Mouse (Mus musculus): Measurements from ENCODE around the gene Arhgap35.
"Not testable (repeated sequence)": the region's sequence is repeated elsewhere in the genome, so short reads cannot be mapped to it uniquely, and the experiment has no call there.

Gene Arhgap35

DNA sequence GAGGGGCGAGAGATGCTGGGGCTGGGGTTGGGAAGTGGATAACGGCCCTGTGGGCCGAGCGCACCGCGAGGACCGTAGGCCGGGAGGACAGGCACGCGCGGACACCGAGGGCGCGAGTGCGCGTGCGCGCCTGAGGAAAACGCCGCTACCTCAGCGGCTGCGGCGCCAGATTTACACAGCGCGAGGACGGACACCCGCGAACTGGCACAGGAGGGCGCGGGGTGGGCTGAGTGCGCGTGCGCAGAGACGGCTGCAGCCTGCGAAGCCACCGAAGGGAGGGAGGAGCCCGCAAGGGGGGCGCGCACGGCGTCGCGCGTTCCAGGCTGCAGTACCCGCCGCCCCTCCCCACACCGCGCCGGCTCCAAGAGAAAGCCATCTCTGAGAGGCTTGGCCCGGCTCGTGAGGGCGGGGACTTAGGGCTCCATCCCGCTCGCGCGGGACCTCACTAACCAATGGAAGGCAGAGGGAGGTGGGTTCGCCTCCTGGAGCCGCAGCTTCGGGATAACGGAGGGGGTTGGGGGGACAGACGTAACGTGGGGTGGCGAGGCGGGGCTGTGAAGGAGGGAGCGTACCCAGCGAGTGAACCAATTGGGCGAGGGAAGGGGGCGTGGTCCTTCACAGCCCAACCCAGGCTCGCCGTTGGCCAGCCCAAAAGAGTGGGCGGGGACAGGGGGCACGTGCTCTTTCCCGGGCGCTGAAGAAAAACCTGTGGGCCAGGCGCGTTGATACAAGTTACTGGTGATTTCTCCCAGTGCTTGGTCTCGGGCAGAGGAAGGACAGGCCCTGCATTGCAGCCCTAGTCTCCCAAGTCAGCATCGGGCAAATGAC is at the start of gene Arhgap35:
TSS of gene Arhgap35 (minus strand) at position 106 of the 828 bp plus-strand sequence.
- DNase-seq = peak; percentile 99 to 100

DNA sequence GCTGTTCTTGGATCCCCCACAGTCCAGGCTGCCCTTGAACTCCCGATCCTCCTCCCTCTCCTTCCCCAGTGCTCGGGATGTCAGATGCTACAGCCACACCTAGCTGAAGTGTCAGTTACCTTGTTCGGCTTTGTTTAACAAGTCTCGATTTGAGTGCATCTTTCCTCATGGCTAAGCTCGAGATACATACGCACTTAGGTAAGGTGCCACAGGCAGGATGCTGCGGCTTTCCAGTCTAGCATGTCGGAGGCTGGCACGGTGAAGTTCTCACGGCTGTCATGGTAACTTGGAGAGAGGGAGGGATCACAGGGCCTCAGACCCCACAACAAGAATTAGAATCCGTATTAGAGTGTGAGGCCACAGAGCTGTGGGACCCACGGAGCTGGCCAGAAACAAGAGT is 29.5 kb upstream of the Arhgap35 start:
- no peak for DNase-seq

DNA sequence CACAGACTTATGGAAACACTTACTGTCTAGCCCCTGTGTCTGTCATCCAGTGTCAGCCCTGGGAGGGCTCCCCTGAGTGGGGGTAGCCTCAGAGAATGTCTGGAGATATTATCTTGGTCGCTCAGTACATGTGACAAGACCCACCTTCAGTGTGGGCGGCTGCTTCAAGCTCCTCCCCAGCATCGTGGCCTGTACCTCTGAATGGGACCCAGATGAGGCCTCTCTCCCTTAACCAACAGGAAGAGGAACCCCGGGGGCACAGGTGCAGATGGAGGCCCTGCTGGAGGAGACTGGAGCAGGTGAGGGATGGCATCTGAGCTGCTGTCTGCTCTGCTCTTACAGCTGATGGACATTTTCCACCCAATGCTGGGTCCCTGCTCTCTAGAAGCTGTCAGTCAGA is 28.3 kb upstream of the Arhgap35 start:
- DNase-seq = not testable (repeated sequence)

DNA sequence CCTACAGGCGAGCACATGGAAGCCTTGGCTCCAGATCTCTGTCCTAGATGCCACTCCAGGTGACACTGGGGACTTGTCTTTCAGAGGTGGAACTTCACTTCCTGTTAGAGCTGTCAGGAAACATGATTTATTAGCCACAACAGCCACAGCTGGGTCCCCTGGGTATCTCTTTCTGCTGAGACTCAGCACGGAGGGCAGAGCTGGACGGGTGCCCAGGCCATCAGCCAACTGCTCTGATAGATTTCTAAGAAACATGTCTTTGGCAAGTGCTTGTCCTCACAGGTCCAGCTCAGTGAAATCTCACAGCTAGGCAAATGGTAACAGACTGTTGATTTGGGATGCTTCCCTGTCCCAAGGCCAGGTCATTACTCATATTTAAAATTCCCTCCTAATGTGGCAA is 24.2 kb upstream of the Arhgap35 start:
- DNase-seq = peak; percentile 48 to 60

DNA sequence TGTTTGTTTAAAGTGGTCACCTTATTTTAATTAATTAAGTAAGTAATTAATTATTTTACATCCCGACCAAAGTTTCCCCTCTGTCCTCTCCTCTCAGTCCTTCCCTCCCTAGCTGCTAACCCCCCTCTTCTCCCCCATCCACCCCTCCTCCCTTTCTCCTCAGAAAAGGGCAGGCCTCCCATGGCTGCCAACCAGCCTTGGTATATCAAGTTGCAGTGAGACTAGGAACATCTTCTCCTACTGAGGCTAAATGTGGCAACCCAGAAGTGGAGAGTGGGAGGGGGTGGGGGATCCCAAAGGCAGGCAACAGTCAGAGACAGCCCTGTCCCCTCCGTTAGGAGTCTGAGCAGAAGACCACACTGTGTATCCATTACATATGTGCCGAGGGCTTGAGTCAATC is 20.3 kb upstream of the Arhgap35 start:
- DNase-seq = no peak

DNA sequence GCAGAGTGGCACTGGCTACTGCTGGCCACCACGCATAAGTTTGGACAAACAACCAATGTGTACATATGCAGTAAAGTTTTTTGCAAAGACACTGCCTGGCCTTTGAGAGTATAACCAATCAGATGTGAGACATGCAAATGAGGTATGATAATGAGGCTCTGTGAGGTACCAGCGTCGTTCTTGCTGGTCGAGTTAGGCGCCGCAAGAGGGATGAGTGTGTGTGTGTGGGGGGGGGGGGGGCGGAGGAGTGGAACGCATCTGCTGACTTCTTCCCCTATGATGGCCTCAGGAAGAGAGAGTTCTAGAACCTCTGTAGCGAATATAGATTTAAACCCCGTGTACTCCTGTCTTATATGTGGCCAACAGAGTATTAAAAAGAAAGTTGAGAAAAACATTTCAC is 19.1 kb upstream of the Arhgap35 start:
- DNase-seq = not testable (repeated sequence)

DNA sequence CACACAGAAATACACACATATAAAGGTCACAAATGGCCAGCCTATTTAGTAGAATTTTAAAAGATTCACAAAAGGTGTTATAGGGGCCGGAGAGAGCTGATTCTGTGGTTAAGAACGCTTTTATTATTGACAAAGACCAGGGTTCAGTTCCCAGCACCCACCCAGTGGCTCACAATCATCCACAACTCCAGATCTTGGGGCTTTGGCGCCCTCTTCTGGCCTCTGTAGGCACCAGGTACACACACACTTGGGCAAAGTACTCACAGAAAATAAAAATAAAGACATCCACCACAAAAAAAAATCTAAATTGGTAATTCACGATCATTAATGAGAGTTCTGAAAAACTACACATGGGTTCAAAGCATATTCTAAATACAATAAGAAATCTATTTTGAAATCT is 17.1 kb upstream of the Arhgap35 start:
- no peak for DNase-seq

DNA sequence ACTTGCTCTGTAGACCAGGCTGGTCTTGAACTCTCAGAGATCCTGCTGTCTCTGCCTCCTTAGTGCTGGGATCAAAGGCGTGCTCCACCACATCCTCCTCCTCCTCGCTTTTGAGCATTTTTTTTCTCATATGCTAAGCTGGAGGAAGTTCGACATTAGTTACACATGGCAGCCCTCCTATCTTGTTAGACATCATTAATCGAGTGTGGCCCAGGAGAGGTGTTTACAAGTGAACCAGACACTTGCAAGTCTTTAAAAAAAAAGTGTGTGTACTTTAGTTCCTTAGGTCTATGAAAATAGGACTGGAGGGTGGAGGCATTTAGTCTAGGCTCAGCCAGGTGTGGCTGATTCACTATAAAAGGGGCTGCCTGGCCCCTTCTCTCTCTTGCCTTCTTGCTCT is 16.2 kb upstream of the Arhgap35 start:
- DNase-seq = no peak

DNA sequence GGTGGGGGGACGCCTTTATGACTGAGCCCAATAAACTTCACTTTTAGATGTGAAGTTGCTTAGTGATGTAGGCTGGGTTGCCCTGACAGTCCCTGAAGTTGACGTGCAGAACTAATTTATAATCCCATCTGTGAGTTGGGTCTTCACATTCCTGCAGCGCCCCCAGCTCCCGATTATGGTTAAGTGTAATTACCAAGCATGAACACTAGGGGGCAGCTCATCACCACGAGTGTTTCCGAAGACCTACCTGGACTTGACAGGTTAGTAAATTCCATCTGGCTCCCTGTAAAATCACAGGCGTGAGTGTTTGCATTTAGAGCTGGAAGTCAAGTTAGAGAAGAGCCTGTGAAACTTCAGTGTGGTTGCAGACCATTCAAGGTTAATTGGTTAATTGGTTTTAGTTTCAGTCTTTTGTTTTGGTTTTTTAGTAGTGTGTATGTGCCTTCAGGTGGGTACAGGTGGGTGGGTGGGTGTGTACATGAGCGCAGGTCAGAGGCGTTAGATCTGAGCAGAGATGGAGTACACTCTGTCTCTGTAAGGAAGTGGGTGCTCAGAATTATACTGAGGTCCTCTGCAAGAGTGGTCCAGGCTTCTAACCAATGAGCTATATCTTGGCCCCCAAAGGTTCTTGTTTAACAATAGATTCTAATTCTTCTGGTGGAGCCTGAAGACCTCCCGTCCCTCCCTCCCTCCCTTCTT is 15.0 kb upstream of the Arhgap35 start:
- DNase-seq = peak; percentile 43 to 63

DNA sequence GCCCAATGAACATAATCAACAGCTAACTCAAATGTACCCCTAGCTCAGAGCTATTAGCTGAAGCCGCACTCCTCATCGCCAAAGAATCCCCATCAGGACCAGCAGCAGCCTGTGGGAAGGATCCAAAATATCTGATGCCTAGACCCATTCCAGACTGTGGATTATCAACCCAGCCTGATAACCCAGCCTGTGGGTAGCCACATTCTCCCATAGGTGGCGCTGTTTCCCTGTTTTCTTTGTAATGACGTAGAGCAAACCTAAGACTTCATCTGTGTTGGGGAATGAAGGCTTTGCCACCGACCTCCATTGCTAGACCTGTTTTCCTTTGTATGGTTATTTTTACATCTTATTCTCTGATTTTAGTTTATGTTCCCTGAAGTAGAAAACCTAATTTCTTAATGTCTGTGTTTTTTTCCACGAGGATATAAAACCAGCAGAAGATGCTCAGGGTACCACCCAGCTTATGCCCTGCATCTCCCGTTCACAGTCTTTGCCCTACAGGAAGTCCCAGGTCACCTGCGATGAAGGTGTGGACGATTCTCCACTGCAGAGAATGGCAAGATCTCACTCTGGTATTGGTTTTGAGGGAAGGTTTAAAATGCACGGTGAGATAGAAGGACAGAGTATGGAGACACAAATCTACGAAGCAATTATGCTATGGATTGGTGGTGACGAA is 13.4 kb upstream of the Arhgap35 start:
- peak; percentile 53 to 71 for DNase-seq

DNA sequence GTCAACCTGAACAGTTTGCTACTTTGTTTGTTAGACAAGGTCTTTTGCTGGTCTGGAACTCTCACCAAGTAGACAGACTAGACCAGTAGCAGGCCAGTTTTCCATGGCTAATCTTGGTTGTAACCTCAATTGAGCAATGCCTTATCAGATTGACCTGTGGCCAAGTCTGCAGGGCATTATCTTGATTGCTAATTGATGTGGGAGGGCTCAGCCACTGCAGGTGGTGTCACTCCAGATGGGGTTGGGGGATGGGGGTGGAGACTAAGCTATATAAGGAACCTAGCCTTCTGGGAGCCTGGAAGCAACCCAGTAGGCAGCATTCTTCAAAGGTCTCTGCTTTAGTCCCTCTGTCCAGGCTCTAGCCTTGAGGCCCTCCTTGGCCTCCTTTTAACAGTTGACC is 8.9 kb upstream of the Arhgap35 start:
- no peak for DNase-seq

DNA sequence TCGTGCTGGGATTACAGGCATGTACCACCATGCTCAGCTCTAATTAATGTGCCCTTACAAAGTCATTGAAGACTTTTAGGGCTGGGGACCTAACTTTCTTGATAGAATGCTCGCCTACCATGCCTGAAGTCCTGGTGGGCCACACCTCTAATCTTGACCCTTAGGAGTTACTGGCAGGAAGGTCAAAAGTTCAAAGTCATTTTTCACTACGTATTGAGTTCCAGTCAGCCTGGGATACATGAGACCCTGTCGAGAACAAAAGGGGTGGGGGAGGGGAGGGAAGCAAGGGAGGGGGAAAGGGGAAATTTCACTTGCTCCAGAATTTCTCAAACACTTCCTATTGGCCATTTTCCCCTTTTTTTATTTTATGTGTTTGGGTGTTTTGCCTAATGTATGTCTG is 8.3 kb upstream of the Arhgap35 start:
- no peak for DNase-seq

DNA sequence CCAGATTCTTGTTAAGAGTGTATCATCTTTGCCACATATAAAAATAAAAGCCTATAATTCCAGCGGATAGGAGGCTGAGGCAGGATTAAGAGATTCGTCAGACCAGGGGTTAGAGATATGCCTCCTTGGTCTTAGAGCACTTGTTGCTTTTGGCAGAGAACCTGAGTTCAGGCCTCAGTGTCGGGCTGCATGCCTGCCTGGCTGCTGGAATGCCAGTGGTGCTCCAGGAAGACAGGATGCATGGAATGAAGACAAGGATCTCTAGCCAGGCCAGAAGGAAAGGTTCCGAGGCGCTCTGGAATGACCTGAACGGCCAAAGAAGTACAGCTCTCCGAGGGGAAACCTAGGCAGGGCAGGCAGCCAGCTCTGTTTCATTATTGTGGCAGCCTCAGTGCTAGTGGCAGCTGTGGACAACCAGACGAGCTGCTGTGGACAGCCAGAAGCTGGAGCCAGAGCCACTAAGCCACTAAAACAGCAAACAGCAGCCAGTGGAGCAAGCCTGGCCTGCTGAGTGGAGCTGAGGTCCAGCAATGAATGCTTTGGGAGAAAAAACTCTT is 6.4 kb upstream of the Arhgap35 start:
- DNase-seq = no peak

DNA sequence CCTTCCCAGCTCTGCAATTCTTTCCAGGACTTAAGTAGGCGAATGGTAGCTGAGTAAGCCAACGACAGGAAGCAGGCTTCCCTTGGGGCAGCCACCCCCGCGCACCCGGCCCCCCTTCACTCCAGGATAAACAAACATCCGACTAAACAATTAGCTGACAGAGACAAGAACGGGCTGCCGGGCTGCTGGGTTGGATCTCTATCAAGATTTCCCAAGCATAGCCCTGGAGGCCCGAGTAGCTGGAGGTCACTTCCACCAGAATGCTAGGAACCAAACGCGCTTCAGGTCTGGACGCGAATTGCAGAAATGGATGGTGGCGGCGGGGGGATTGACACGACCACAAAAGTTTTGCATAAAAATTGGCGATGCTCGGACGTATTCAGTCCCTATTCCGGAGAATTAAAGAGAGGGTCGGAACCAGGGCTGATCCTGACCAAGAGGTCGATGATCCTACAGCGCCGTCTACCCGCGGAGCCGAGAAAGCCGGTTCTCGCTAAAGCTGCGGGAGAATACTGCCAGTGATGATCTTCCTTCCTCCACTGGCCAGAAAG is 3.9 kb upstream of the Arhgap35 start:
- peak; percentile 70 to 73 for DNase-seq

DNA sequence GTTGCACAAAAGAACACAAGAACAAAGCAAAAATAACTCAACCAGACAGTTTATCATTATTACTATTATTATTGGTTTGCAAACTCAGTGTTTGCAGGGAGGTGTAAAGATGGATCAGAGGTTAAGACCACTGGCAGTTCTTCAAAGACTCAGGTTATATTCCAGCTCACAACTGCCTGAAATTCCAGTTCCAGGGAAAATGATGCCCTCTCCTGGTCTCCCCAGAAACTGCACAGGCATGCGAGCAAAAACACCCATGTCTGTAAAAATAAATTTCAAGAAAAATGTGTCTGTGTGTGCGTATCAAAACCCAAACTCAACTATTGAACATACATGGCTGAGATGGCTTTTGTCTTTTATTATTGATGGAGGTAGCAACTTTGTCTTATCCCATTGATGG is 2.3 kb upstream of the Arhgap35 start:
- DNase-seq = peak; percentile 68 to 75

DNA sequence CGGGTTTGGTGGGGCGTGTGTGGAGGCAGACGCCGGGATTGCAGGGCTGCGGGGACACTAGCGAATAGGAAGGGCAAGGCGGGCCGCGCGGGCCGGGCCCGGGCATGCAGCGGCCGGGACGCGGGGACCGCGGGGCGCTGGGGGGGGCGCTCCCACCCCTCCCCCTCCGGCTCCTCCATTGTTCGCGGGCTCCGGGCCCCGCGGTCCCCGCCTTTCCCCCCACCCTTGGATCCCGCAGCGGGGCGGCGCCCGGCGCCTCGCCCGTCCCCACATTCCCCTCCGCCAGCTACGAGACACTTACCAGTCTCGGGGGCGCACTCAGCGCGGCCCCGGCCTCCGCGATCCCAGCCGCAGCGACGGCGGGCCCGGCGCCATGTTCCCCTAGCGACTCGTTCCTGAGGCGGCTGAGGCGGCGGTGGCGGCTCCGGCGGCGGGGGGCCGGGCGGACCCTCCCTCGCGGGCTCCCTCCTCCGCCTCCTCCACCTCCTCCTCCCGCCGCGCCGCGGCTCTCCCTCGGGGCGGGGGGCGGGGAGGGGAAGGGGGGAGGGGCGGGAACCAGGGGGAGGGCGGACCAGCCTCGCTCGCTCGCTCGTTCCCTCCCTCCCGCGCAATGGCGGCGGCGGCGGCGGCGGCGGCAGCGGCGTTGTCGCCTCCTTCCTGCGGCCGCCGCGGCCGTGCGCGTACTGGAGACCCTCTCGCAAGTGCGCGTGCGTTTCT is 464 bp downstream of the Arhgap35 start:
- DNase-seq = peak; percentile 57 to 64

DNA sequence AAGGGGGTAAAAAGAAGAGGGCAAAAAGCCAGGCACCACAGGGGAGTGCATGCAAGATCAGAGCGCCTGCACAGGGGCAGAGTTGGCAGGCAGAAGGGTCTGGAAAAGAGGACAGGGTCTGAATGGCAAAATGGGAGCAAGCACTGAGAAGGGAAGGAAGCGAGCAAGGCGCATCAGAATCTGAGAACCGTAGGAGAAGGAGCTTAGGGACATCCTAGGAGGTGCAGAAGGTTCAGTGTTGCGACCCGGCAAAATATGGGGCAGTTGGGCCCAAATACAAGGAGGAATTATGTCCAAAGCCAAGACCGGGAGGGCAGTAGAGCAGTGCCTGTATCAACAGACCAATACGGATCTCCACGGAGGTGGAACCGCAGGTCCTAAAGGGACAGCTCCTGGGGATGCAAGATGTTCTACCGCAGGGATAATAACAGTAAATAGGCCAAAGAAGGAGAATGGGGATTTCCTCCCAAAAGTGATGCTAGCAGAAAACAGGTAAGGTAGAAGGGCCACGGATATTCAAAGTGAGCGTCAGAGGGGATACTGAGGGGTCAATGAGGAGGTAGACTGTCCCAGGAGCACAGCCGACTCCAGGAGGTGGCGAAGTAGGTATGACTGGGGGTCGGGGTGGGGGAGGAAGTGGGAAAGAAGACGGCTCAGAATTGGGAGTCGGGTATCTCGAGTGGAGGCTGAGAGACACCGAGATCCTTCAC is 1.2 kb downstream of the Arhgap35 start:
- DNase-seq = peak; percentile 31 to 41

DNA sequence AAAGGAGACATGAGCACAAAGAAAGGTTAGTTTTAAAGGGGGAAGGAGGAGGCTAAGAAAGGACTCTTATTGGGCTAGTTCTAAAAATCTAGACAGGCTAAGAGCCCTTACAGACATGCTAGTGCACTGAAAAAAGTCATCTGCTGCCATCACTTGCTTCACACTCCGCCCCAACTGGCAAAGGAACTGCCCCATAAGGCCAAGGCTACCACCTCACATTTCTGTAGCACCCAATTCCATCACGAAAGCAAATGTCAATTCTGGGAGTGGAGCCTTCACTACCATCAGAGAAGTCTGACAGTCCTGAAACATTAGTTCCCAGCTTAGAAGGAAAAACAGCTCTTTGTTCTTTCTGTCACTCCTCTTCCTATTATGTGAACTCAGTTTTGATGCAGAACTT is 4.4 kb downstream of the Arhgap35 start:
- DNase-seq = no peak

DNA sequence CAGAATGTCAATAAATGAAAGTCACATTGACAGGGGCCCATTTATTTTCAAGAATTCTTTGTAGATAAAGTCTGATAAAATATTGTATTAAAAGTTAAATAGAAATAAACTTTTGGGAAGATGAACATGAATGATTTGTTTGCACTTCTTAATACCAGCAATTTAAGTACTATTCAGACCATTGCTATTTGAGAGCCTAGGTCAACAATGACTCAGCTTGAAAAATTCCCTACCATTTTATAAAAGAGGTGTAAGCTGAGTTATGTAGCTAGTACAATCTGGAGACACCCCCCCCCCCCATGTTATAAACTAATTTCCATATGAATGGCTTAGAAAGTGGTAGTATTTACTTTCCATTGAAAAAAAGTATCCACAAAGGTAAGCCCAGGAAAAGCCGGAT is 5.8 kb downstream of the Arhgap35 start:
- no peak for DNase-seq

DNA sequence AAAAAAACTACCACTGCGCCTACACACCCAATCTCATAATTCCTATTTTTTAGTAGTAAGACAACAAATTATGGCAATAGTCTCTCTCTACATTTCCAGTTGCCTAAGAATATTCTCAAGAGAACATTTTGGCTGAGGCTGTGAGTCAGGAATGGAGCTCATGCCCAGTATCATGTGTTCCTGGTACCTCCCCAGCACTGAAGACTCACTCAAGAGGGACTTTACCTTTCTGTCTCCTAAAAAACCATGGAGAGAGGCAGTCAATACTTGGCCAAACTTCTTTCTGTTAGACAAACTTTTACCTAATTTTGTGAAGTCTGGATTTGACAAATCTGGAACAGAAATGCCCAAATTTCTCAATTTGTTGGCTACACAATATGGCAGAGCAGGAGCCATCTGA is 6.7 kb downstream of the Arhgap35 start:
- no peak for DNase-seq

DNA sequence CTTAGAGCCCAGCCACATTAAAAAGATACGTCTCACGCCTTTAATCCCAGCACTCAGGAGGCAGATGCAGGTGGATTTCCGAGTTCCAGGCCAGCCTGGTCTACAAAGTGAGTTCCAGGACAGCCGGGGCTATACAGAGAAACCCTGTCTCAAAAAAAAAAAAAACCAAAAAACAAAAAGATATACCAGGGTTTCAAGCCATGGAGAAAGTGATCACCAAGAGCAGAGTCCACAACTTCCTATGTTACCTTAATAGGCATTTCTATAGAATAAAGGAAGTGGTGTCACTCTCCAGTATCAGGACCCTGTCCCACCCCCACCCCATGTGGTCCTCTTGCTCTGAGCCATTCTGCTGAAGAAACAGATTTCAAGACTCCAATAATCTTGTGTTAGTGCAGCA is 8.0 kb downstream of the Arhgap35 start:
- DNase-seq = not testable (repeated sequence)

DNA sequence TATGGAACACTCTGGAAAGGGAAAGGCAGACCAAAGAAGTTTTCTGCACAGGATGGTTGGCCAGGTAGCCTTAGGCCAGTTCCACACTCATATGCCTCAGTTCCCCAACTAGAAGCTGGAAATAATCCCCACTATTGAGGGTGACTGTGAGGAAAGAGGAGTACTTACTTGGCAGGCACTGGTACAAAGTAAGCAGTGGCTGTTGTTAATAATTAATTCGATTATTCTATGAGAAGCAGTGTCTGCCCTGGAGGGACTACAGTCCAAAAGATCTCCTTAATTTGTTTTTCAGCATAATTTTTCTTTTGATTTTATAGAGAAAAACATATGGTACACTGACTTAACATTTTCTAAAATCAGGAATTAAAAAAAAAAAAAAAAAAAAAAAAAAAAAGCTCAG is 10.7 kb downstream of the Arhgap35 start:
- no peak for DNase-seq

Data from cerebellum, postnatal 36 days (tissue).